Mouse (Mus musculus) ES-Bruce4 (cell line): ENCODE results near the gene Rimbp2. TPM values are rescaled to one million over a fixed set of nuclear protein-coding genes. Genes with fewer than 3 reads are reported as not detected.

Experiments
- H3K27ac ChIP-seq: 2 replicates; pipeline ENCODE4 v1.5.1; 2012; ENCODE audit warnings: low read length, inconsistent platforms; ENCODE audit not compliant: insufficient read depth
- H3K27me3 ChIP-seq: 2 replicates; pipeline ENCODE4 v1.6.1; 2012; ENCODE audit warnings: mild to moderate bottlenecking, low read length, inconsistent platforms; ENCODE audit not compliant: control insufficient read depth, poor library complexity, insufficient read depth, severe bottlenecking
- H3K36me3 ChIP-seq: 2 replicates; pipeline ENCODE4 v1.6.1; 2012; ENCODE audit warnings: inconsistent platforms, mild to moderate bottlenecking, low read length, moderate library complexity; ENCODE audit not compliant: control insufficient read depth, poor library complexity, insufficient read depth, severe bottlenecking
- H3K4me1 ChIP-seq: one replicate; pipeline ENCODE4 v1.8.1; 2011; ENCODE audit warnings: low read length; ENCODE audit not compliant: control insufficient read depth, insufficient read depth
- H3K4me3 ChIP-seq: 2 replicates; pipeline ENCODE4 v1.5.1; 2011; ENCODE audit warnings: low read depth, mild to moderate bottlenecking, low read length
- H3K9ac ChIP-seq: 2 replicates; pipeline ENCODE4 v1.6.1; 2012; ENCODE audit warnings: low read depth, mild to moderate bottlenecking, inconsistent platforms; ENCODE audit not compliant: poor library complexity, severe bottlenecking
- H3K9me3 ChIP-seq: replicated peaks from 2 replicates; pipeline ENCODE4 v1.6.1; 2012; ENCODE audit warnings: mild to moderate bottlenecking, low read length, inconsistent platforms; ENCODE audit not compliant: control insufficient read depth, poor library complexity, insufficient read depth, severe bottlenecking
- CTCF ChIP-seq: IDR thresholded peaks from one replicate; pipeline ENCODE4 v1.8.1; 2011; ENCODE audit warnings: low read depth, low read length
- EP300 ChIP-seq: IDR thresholded peaks from 2 replicates; pipeline ENCODE4 v1.6.1; 2011; ENCODE audit warnings: low read depth, low read length; ENCODE audit not compliant: insufficient read depth
- POLR2A ChIP-seq: IDR thresholded peaks from one replicate; pipeline ENCODE4 v1.8.1; 2011; ENCODE audit warnings: low read length; ENCODE audit not compliant: insufficient read depth
- polyA plus RNA-seq: library from polyadenylated mRNA; stranded (reverse); fragments of >200 nt; gene quantifications from 2 replicates; pipeline ENCODE4 v1.2.4, GENCODE M21; 2011; ENCODE audit warnings: low read depth; ENCODE audit not compliant: missing spikeins, insufficient read depth, insufficient read length

Rimbp2 gene
- polyA plus RNA-seq, 1 experiment, result 0.33 TPM

- H3K9me3 ChIP-seq, result no peaks in the 10 kb centered on the region
- H3K27me3 ChIP-seq, result no peaks in the 10 kb centered on the region
- no peak overlapping the region for H3K27ac ChIP-seq
- no peak overlapping the region for H3K4me3 ChIP-seq
- no peak overlapping the region for H3K9ac ChIP-seq
- TF ChIP-seq POLR2A, result no peak
- TF ChIP-seq CTCF, result no peak
- TF ChIP-seq EP300, result no peak
- peaks cover 2% of the 10 kb centered on the region for H3K4me1 ChIP-seq
- no peaks in the 10 kb centered on the region for H3K36me3 ChIP-seq
Measured at GRCm38 (mm10) chr5:128871706-128872105, 81.6 kb downstream of the Rimbp2 start.

GRCm38 (mm10) chr5:128866811-128867210 lies 86.5 kb downstream of the Rimbp2 start:
- no peak for TF ChIP-seq POLR2A
- no peak for TF ChIP-seq EP300
- no peak for TF ChIP-seq CTCF
- H3K27me3 ChIP-seq, result no peaks in the 10 kb centered on the region
- H3K4me1 ChIP-seq, result no peaks in the 10 kb centered on the region
- no peak overlapping the region for H3K27ac ChIP-seq
- no peaks in the 10 kb centered on the region for H3K36me3 ChIP-seq
- H3K9ac ChIP-seq, result no peak overlapping the region
- H3K4me3 ChIP-seq, result no peak overlapping the region
- H3K9me3 ChIP-seq, result no peaks in the 10 kb centered on the region

DNA sequence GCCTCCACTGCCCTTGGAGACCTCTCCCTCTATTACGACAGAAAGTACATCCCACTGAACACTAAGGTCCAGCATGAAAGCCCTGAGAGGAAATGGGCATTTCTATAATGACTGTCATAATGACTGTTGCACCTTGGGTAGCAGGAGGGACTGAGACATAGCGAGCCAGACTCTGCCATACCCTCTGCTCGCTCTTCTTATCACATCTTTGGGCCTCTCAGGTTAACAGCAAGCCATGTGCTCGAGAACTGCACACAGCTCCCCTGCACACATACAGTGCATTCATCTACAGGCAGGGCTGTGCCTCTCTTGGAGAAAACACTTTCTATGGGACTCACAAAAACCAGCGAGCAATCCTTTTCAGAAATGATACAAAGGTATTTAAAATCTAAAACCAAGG lies 87.0 kb downstream of the Rimbp2 start:
- no peak overlapping the region for H3K9ac ChIP-seq
- H3K4me3 ChIP-seq, result no peak overlapping the region
- no peaks in the 10 kb centered on the region for H3K36me3 ChIP-seq
- H3K27ac ChIP-seq, result no peak overlapping the region
- no peaks in the 10 kb centered on the region for H3K9me3 ChIP-seq
- H3K4me1 ChIP-seq, result no peaks in the 10 kb centered on the region
- no peaks in the 10 kb centered on the region for H3K27me3 ChIP-seq
- TF ChIP-seq POLR2A, result no peak
- TF ChIP-seq EP300, result no peak
- no peak for TF ChIP-seq CTCF

DNA sequence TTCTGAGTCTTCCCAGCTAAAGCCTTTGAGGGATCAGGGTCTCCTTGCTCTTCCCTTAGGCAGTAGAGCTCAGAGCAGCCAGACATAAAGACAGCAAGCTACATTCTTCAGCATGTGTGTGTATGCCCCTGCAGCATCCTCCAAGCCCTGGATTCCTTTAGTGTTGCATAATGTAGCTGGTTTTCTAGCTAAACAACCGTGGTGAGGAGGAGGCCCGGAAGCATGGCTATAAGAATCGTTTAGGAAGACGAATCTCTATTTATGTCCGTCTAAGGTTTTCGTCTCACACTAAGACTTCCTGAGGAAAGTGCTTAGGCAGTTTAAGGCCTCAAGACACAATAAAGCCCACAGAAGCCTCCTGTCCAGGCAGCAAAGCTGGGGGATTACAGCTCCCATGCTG lies 89.8 kb downstream of the Rimbp2 start:
- TF ChIP-seq POLR2A (no peak), EP300 (no peak), CTCF (no peak)
- no peak overlapping the region for H3K9ac ChIP-seq
- H3K27me3 ChIP-seq, result no peaks in the 10 kb centered on the region
- H3K4me1 ChIP-seq, result no peaks in the 10 kb centered on the region
- H3K9me3 ChIP-seq, result no peaks in the 10 kb centered on the region
- no peak overlapping the region for H3K4me3 ChIP-seq
- H3K27ac ChIP-seq, result no peak overlapping the region
- H3K36me3 ChIP-seq, result no peaks in the 10 kb centered on the region

DNA sequence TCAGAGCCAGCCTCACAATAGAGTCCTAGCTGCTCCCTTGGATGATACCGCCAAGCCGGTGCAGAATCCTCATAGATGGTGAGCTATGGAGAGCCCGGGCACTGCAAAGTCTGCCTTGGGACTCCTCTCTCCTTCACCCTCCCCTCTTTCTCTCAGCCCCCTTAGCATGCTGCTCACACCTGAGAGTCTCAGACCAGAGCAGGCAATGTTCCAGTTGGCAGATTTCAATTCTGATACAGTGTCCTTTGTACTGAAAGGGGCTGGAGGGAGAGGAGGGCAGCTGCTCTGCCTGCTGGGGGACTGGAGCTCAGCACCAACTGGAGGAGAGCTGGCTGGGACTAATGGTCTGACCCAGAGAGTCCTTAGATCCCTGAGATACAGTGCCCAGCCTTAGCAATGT lies 92.4 kb downstream of the Rimbp2 start:
- TF ChIP-seq POLR2A (no peak), CTCF (no peak), EP300 (no peak)
- no peak overlapping the region for H3K27ac ChIP-seq
- H3K9me3 ChIP-seq, result no peaks in the 10 kb centered on the region
- no peaks in the 10 kb centered on the region for H3K4me1 ChIP-seq
- no peaks in the 10 kb centered on the region for H3K36me3 ChIP-seq
- H3K4me3 ChIP-seq, result no peak overlapping the region
- H3K27me3 ChIP-seq, result no peaks in the 10 kb centered on the region
- no peak overlapping the region for H3K9ac ChIP-seq

GRCm38 (mm10) chr5:128852791-128853190 lies 100.5 kb downstream of the Rimbp2 start:
- Histone ChIP-seq H3K9ac (no peak overlapping the region), H3K36me3 (no peaks in the 10 kb centered on the region), H3K27me3 (no peaks in the 10 kb centered on the region), H3K4me1 (no peaks in the 10 kb centered on the region), H3K9me3 (no peaks in the 10 kb centered on the region), H3K27ac (no peak overlapping the region), H3K4me3 (no peak overlapping the region)
- TF ChIP-seq EP300 (no peak), POLR2A (no peak), CTCF (no peak)

DNA sequence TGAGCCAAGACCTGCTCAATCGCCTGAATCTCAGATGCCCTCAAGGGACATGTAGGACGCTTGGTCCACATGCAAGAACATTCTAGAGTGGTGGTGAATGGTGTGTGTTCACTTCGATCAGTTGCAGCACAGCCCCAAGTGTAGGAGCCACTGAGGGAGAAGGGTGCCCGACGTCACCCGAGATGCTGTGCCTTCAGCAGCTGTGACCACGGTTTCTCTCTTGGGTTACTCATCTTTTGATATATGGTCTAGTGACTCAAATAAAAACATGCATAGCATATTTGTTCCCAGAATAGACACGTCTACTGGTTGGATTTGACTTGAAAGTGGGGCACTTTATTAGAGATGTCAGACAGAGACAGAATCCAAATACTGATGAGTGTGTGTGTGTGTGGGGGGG lies 105.5 kb downstream of the Rimbp2 start:
- Histone ChIP-seq H3K4me3 (no peak overlapping the region), H3K9me3 (no peaks in the 10 kb centered on the region), H3K4me1 (no peaks in the 10 kb centered on the region), H3K27me3 (no peaks in the 10 kb centered on the region), H3K36me3 (no peaks in the 10 kb centered on the region), H3K9ac (no peak overlapping the region), H3K27ac (no peak overlapping the region)
- TF ChIP-seq CTCF (no peak), POLR2A (no peak), EP300 (no peak)
